Mouse (Mus musculus): ENCODE results near the gene Mfsd12. TPM values are rescaled to one million over a fixed set of nuclear protein-coding genes. Genes with fewer than 3 reads are reported as not detected.
A peak's percentile ranks its signal among the peaks of the same experiment; 100 is the strongest.

Mfsd12 gene
- total and polyA plus RNA-seq, 3 experiments: 22.5 to 29.0 TPM; not detected in 1

- Histone ChIP-seq H3K79me2 (ENCODE audit: control insufficient read depth, insufficient read depth, low read length, poor library complexity) (peaks cover 4% of the 10 kb centered on the region; the same call in 1 of the 2 replicates), H3K27ac (ENCODE audit: control insufficient read depth, low read depth, low read length) (peak overlapping the region; percentile 86), H3K9ac (ENCODE audit: control insufficient read depth, low read depth, low read length, poor library complexity, severe bottlenecking) (peak overlapping the region; percentile 82), H3K4me1 (ENCODE audit: control insufficient read depth in 1 of 2, insufficient read depth in 2 of 2, low read length in 2 of 2) (peaks cover 8 to 23% of the 10 kb centered on the region in 2 experiments; a peak in 3 of 4 replicates), H3K36me3 (ENCODE audit: control insufficient read depth in 1 of 2, insufficient read depth in 2 of 2, low read length in 2 of 2) (peaks cover 0 to 21% of the 10 kb centered on the region in 2 experiments; a peak in 2 of 4 replicates), H3K4me3 (ENCODE audit: control insufficient read depth in 1 of 2, insufficient read depth in 1 of 2, low read depth in 2 of 2, low read length in 2 of 2) (peak overlapping the region; percentile 62 to 77), H3K9me3 (replicated peaks; ENCODE audit: insufficient read depth, low read length) (no peaks in the 10 kb centered on the region), H3K27me3 (ENCODE audit: control insufficient read depth in 1 of 2, insufficient read depth in 2 of 2, low read length in 2 of 2) (no peaks in the 10 kb centered on the region)
- DNase-seq (ENCODE audit: low read depth, low spot score): peak; percentile 95
- no peak for TF ChIP-seq NRF1 (IDR thresholded peaks at IDR 0.05; ENCODE audit: insufficient read depth, low read depth, low read length, poor library complexity, severe bottlenecking)
- no peak for TF ChIP-seq SMC3 (IDR thresholded peaks at IDR 0.05; ENCODE audit: low read depth, low read length)
- peak; percentile 74; the same call in 1 of the 2 replicates for TF ChIP-seq BHLHE40 (IDR thresholded peaks at IDR 0.05; ENCODE audit: borderline replicate concordance, low read depth, low read length)
- peak; percentile 44; the same call in 1 of the 2 replicates for TF ChIP-seq POLR2AphosphoS2 (IDR thresholded peaks at IDR 0.05; ENCODE audit: low read length)
- no peak for TF ChIP-seq RAD21 (IDR thresholded peaks at IDR 0.05; ENCODE audit: low read depth, low read length)
- TF ChIP-seq ZC3H11A (IDR thresholded peaks at IDR 0.05; ENCODE audit: low read depth, low read length): no peak
- no peak for TF ChIP-seq ZMIZ1 (IDR thresholded peaks at IDR 0.05; ENCODE audit: low read depth, low read length)
- TF ChIP-seq CHD1 (IDR thresholded peaks at IDR 0.05; ENCODE audit: low read depth, low read length): no peak
- no peak for TF ChIP-seq CTCF (IDR thresholded peaks at IDR 0.05 in 2 of 3, conservative IDR thresholded peaks at IDR 0.05 in 1 of 3; ENCODE audit: control insufficient read depth in 1 of 3, insufficient read depth in 1 of 3, low read depth in 2 of 3, low read length in 3 of 3, poor library complexity in 1 of 3, severe bottlenecking in 1 of 3)
- TF ChIP-seq MEF2A (IDR thresholded peaks at IDR 0.05; ENCODE audit: extremely low read depth, insufficient replicate concordance, low read depth, low read length, poor library complexity, severe bottlenecking): no peak
- peak; percentile 94 for TF ChIP-seq TBP (IDR thresholded peaks at IDR 0.05; ENCODE audit: low read depth, low read length)
- TF ChIP-seq USF1 (IDR thresholded peaks at IDR 0.05; ENCODE audit: low read depth, low read length): peak; percentile 39; the same call in 1 of the 2 replicates
- TF ChIP-seq GATA1 (IDR thresholded peaks at IDR 0.05; ENCODE audit: low read depth, low read length): peak; percentile 86
- TF ChIP-seq TAL1 (IDR thresholded peaks at IDR 0.05; ENCODE audit: low read length): peak; percentile 52
- peak; percentile 37; the same call in 1 of the 2 replicates for TF ChIP-seq NELFE (IDR thresholded peaks at IDR 0.05; ENCODE audit: low read depth, low read length)
- 0 out of 2 replicates have a peak, but pooled peaks have one; percentile 32 for TF ChIP-seq E2F4 (IDR thresholded peaks at IDR 0.05; ENCODE audit: borderline replicate concordance, low read depth, low read length)
- peak; percentile 68 for TF ChIP-seq ZKSCAN1 (IDR thresholded peaks at IDR 0.05; ENCODE audit: low read depth, low read length)
- no peak for TF ChIP-seq CHD2 (IDR thresholded peaks at IDR 0.05; ENCODE audit: low read length)
- TF ChIP-seq UBTF (IDR thresholded peaks at IDR 0.05; ENCODE audit: borderline replicate concordance, insufficient read depth, low read depth, low read length): no peak
- TF ChIP-seq ELF1 (IDR thresholded peaks at IDR 0.05; ENCODE audit: low read depth, low read length): 0 out of 2 replicates have a peak, but pooled peaks have one; percentile 25
- TF ChIP-seq MAX (IDR thresholded peaks at IDR 0.05; ENCODE audit: low read length): peak; percentile 93
- TF ChIP-seq MYC (IDR thresholded peaks at IDR 0.05; ENCODE audit: low read depth, low read length): peak; percentile 84
- no peak for TF ChIP-seq POLR2AphosphoS5 (IDR thresholded peaks at IDR 0.05; ENCODE audit: borderline replicate concordance, low read depth, low read length)
- TF ChIP-seq POLR2A (IDR thresholded peaks at IDR 0.05; ENCODE audit: control insufficient read depth in 1 of 2, insufficient read depth in 1 of 2, low read depth in 1 of 2, low read length in 2 of 2, poor library complexity in 1 of 2): peak in 1 of 2 experiments; percentile 71; a peak in 2 of 4 replicates
- TF ChIP-seq GABPA (IDR thresholded peaks at IDR 0.05; ENCODE audit: low read depth, low read length): no peak
- no peak for TF ChIP-seq JUND (IDR thresholded peaks at IDR 0.05; ENCODE audit: low read depth, low read length)
- peak; percentile 85 for TF ChIP-seq MAZ (IDR thresholded peaks at IDR 0.05; ENCODE audit: low read depth, low read length)
- 0 out of 2 replicates have a peak, but pooled peaks have one; percentile 75 for TF ChIP-seq ETS1 (IDR thresholded peaks at IDR 0.05; ENCODE audit: low read depth, low read length)
- TF ChIP-seq HCFC1 (IDR thresholded peaks at IDR 0.05; ENCODE audit: low read depth, low read length): peak; percentile 79
- TF ChIP-seq KAT2A (conservative IDR thresholded peaks at IDR 0.05; ENCODE audit: low read depth, low read length): peak; percentile 33; the same call in 1 of the 2 replicates
- no peak for TF ChIP-seq ZNF384 (IDR thresholded peaks at IDR 0.05; ENCODE audit: low read depth, low read length)
- TF ChIP-seq MYB (IDR thresholded peaks at IDR 0.05; ENCODE audit: low read depth, low read length): peak; percentile 70
- TF ChIP-seq RCOR1 (IDR thresholded peaks at IDR 0.05; ENCODE audit: low read depth, low read length): peak; percentile 16; the same call in 1 of the 2 replicates
- TF ChIP-seq MAFK (IDR thresholded peaks at IDR 0.05; ENCODE audit: borderline replicate concordance, low read depth, low read length): no peak
- peak; percentile 83 for TF ChIP-seq TCF12 (IDR thresholded peaks at IDR 0.05; ENCODE audit: low read depth, low read length)
- TF ChIP-seq EP300 (IDR thresholded peaks at IDR 0.05; ENCODE audit: low read depth in 1 of 2, low read length in 2 of 2): peak; percentile 76 to 82
Measured at GRCm38 (mm10) chr10:81351678-81352291, 5.5 kb upstream of the Mfsd12 start.

Measured in MEL (cell line).